Mouse (Mus musculus): ENCODE measurements around the gene Cdx2.

Gene Cdx2

GRCm38 (mm10) chr5:147306638-147307397 is at the start of gene Cdx2:
Gene Cdx2, minus strand, starts transcription at chr5:147307270.
- no peak for DNase-seq

- no peak for DNase-seq
Measured at GRCm38 (mm10) chr5:147356260-147357055, 49.4 kb upstream of the Cdx2 start.

GRCm38 (mm10) chr5:147355788-147356187 is 48.7 kb upstream of the Cdx2 start:
- no peak for DNase-seq

- DNase-seq: no peak
Measured at GRCm38 (mm10) chr5:147354985-147355384, 47.9 kb upstream of the Cdx2 start.

- DNase-seq: no peak
Measured at GRCm38 (mm10) chr5:147354161-147354780, 47.2 kb upstream of the Cdx2 start.

- no peak for DNase-seq
Measured at GRCm38 (mm10) chr5:147351931-147352330, 44.9 kb upstream of the Cdx2 start.

GRCm38 (mm10) chr5:147345981-147346380 is 38.9 kb upstream of the Cdx2 start:
- DNase-seq: no peak

GRCm38 (mm10) chr5:147343904-147344303 is 36.8 kb upstream of the Cdx2 start:
- DNase-seq: no peak

GRCm38 (mm10) chr5:147342901-147343300 is 35.8 kb upstream of the Cdx2 start:
- no peak for DNase-seq

- no peak for DNase-seq
Measured at GRCm38 (mm10) chr5:147340741-147341414, 33.8 kb upstream of the Cdx2 start.

- no peak for DNase-seq
Measured at GRCm38 (mm10) chr5:147339560-147339959, 32.5 kb upstream of the Cdx2 start.

- DNase-seq: no peak
Measured at GRCm38 (mm10) chr5:147338967-147339366, 31.9 kb upstream of the Cdx2 start.

GRCm38 (mm10) chr5:147332711-147333110 is 25.6 kb upstream of the Cdx2 start:
- DNase-seq: no peak

GRCm38 (mm10) chr5:147331547-147331946 is 24.5 kb upstream of the Cdx2 start:
- DNase-seq: peak; percentile 53 to 54

- DNase-seq: no peak
Measured at GRCm38 (mm10) chr5:147329946-147330345, 22.9 kb upstream of the Cdx2 start.

- no peak for DNase-seq
Measured at GRCm38 (mm10) chr5:147327636-147328035, 20.6 kb upstream of the Cdx2 start.

GRCm38 (mm10) chr5:147325931-147326330 is 18.9 kb upstream of the Cdx2 start:
- no peak for DNase-seq

GRCm38 (mm10) chr5:147323237-147323917 is 16.3 kb upstream of the Cdx2 start:
- peak; percentile 64 to 65 for DNase-seq

- DNase-seq: no peak
Measured at GRCm38 (mm10) chr5:147322183-147322582, 15.1 kb upstream of the Cdx2 start, which contains the start of gene Urad. Gene Urad, minus strand, starts transcription at chr5:147322440.

- DNase-seq: peak in 1 of 2 experiments; percentile 24
Measured at GRCm38 (mm10) chr5:147319653-147320052, 12.6 kb upstream of the Cdx2 start.

GRCm38 (mm10) chr5:147317991-147318390 is 10.9 kb upstream of the Cdx2 start:
- DNase-seq: no peak

- DNase-seq: no peak
Measured at GRCm38 (mm10) chr5:147317321-147317720, 10.3 kb upstream of the Cdx2 start.
